Mouse (Mus musculus) midbrain, embryonic 12.5 days (tissue): ENCODE measurements around the gene 4932415D10Rik. TPM values are rescaled to one million over a fixed set of nuclear protein-coding genes. Genes with fewer than 3 reads are reported as not detected.

Source experiments
- polyA plus RNA-seq: library from polyadenylated mRNA; unstranded; fragments of >200 nt; fragmentation: Nextera tagmentation; extraction: Ambion mirVana; gene quantifications from 2 replicates; pipeline ENCODE4 v1.2.1, GENCODE M21; 2016

4932415D10Rik gene
- polyA plus RNA-seq, 1 experiment from 2014 or later = not detected

Other genes with a start within 250 kb of the 4932415D10Rik start
- 6.4 and 7.0 TPM in 2 replicates for gene BC024063, start 233.2 kb downstream of the 4932415D10Rik start, polyA plus RNA-seq
- 6.2 and 6.3 TPM in 2 replicates for gene AU041133, start 188.6 kb downstream of the 4932415D10Rik start, polyA plus RNA-seq
- 16.4 and 18.4 TPM in 2 replicates for gene Zfp938, start 75.3 kb downstream of the 4932415D10Rik start, polyA plus RNA-seq
- gene Gm4924, start 37.7 kb upstream of the 4932415D10Rik start, polyA plus RNA-seq = 14.8 and 17.3 TPM in 2 replicates
- gene Gm1553, start 176.0 kb upstream of the 4932415D10Rik start, polyA plus RNA-seq = not detected in 2 replicates